Mouse (Mus musculus) cerebellum, adult 2 months (tissue): ENCODE results near the gene Mterf4.

ENCODE experiments used
- CTCF ChIP-seq: fragments of 200-500 bp; IDR thresholded peaks from 2 replicates; pipeline ENCODE4 v1.5.1; 2011; ENCODE audit warnings: low read depth, mild to moderate bottlenecking, control low read depth, low read length, moderate library complexity, borderline replicate concordance; ENCODE audit not compliant: insufficient read depth
- POLR2A ChIP-seq: fragments of 200-500 bp; IDR thresholded peaks from 2 replicates; pipeline ENCODE4 v1.6.1; 2011; ENCODE audit warnings: low read length, control low read depth, borderline replicate concordance; ENCODE audit not compliant: insufficient read depth

DNA sequence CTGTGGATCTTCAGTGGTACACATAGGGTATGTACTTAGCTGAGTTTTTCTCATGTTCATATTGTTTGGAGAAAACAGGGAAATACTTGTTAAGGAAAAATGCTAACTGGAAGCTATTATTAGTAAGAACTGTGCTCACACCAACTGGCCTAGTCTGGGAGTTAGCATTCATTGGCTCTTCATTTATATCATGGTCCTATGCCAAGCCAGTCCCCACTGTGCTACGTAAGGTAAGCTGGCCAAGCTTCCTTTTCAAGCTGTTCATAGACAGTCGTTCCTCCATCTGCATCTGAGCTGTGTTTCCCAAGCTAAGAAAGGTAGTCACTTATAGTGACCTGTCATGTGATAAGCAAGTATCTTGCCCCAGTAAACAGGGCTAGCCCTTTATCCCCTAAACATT is 47.0 kb upstream of the Mterf4 start:
- TF ChIP-seq CTCF (no peak), POLR2A (no peak)
